Mouse (Mus musculus) megakaryocyte, embryonic 14.5 days (primary cell): ENCODE data around the gene St3gal3.

Experiments used
- FLI1 ChIP-seq: IDR thresholded peaks from 2 replicates; pipeline ENCODE4 v1.6.1; 2012; ENCODE audit warnings: low read length, inconsistent platforms, mixed read lengths
- GATA1 ChIP-seq: IDR thresholded peaks from 3 replicates; pipeline ENCODE4 v1.6.1; 2012; ENCODE audit warnings: mixed read lengths, low read length, inconsistent platforms, borderline replicate concordance

GRCm38 (mm10) chr4:118123030-118123704 is 11.5 kb downstream of the St3gal3 start:
- TF ChIP-seq GATA1, result no peak
- no peak for TF ChIP-seq FLI1
